Mouse (Mus musculus) ES-Bruce4 (cell line): ENCODE measurements around the gene D930048N14Rik.

Experiments
- CTCF ChIP-seq: IDR thresholded peaks from one replicate; pipeline ENCODE4 v1.8.1; 2011; ENCODE audit warnings: low read depth, low read length
- EP300 ChIP-seq: IDR thresholded peaks from 2 replicates; pipeline ENCODE4 v1.6.1; 2011; ENCODE audit warnings: low read depth, low read length; ENCODE audit not compliant: insufficient read depth
- POLR2A ChIP-seq: IDR thresholded peaks from one replicate; pipeline ENCODE4 v1.8.1; 2011; ENCODE audit warnings: low read length; ENCODE audit not compliant: insufficient read depth

GRCm38 (mm10) chr11:51670846-51671245 is 20.1 kb downstream of the D930048N14Rik start:
- no peak for TF ChIP-seq CTCF
- TF ChIP-seq POLR2A, result no peak
- TF ChIP-seq EP300, result no peak
